Comparison of ENCODE assay signal across 8 mouse cellular contexts in the genomic region with DNA sequence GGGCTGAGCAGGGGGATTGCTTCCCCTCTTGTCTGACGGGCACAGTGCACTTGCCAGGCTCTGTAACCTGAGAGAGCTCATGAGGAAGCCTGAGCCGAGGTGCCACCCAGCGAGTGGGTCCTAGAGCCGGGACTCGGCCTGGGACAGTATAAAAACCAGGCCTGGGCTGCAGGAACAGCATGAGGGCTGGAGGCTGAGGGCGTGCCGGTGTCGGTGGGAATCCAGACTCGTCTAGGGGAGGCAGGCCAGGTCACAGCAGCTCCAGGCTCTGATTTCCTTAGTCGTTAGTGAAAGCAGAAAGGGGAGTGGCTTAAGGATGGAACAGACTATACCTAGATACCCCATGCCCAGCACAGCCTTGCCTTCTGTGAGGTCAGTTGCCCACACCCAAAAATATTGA. TPM values are rescaled to one million over a fixed set of nuclear protein-coding genes. Genes with fewer than 3 reads are reported as not detected.
A peak's percentile ranks its signal among the peaks of the same experiment; 100 is the strongest.
DNase-seq lines count a peak whose midpoint lies in the region; ATAC-seq and TF ChIP-seq lines count a peak whose summit lies in the region.

No protein-coding gene starts in this region.

- peaks cover 46% of the 10 kb centered on the region for H3K36me3 ChIP-seq in kidney, embryonic 16.5 days (ENCODE audit: insufficient read depth, low read length)
- peaks cover 90% of the 10 kb centered on the region for H3K36me3 ChIP-seq in embryonic facial prominence, embryonic 10.5 days (replicated peaks)
- H3K36me3 ChIP-seq in hindbrain, embryonic 13.5 days, result peaks cover 65% of the 10 kb centered on the region
- H3K36me3 ChIP-seq in midbrain, postnatal 0 days (ENCODE audit: insufficient read depth, low read length), result peaks cover 44% of the 10 kb centered on the region

- H3K4me3 ChIP-seq in kidney, embryonic 16.5 days (ENCODE audit: low read length), result no peak overlapping the region
- no peak overlapping the region for H3K4me3 ChIP-seq in embryonic facial prominence, embryonic 10.5 days
- H3K4me3 ChIP-seq in hindbrain, embryonic 13.5 days, result no peak overlapping the region
- H3K4me3 ChIP-seq in midbrain, postnatal 0 days (ENCODE audit: low read depth, low read length), result no peak overlapping the region

- H3K9ac ChIP-seq in kidney, embryonic 16.5 days (replicated peaks; ENCODE audit: low read length), result peak overlapping the region; percentile 73
- peak overlapping the region; percentile 67 for H3K9ac ChIP-seq in hindbrain, embryonic 13.5 days
- 0 out of 2 replicates have a peak overlapping the region, but pooled peaks have one; percentile 60 for H3K9ac ChIP-seq in midbrain, postnatal 0 days (replicated peaks; ENCODE audit: low read length, poor library complexity, severe bottlenecking)

- peak overlapping the region; percentile 70 for H3K27ac ChIP-seq in kidney, embryonic 16.5 days (ENCODE audit: low read length)
- peak overlapping the region; percentile 82 for H3K27ac ChIP-seq in embryonic facial prominence, embryonic 10.5 days (replicated peaks)
- peak overlapping the region; percentile 72; the same call in 1 of the 2 replicates for H3K27ac ChIP-seq in hindbrain, embryonic 13.5 days
- peak overlapping the region; percentile 57; the same call in 1 of the 2 replicates for H3K27ac ChIP-seq in midbrain, postnatal 0 days (ENCODE audit: low read depth, low read length)

- no peak for TF ChIP-seq CTCF in midbrain, postnatal 0 days (IDR thresholded peaks at IDR 0.05)

- 60% methylated on average over 10 of the region's 10 CpGs for WGBS in kidney, embryonic 16.5 days
- WGBS in embryonic facial prominence, embryonic 10.5 days, result 71% methylated on average over 10 of the region's 10 CpGs
- 73% methylated on average over 10 of the region's 10 CpGs for WGBS in hindbrain, embryonic 13.5 days
- WGBS in midbrain, postnatal 0 days, result 69% methylated on average over 10 of the region's 10 CpGs

- ATAC-seq in kidney, embryonic 16.5 days (ENCODE audit: low FRiP score, low TSS enrichment), result peak; percentile 9
- ATAC-seq in hindbrain, embryonic 13.5 days (ENCODE audit: low FRiP score), result no peak
- no peak for ATAC-seq in midbrain, postnatal 0 days (ENCODE audit: low FRiP score)

- H3K9me3 ChIP-seq in kidney, embryonic 16.5 days (ENCODE audit: low read length), result no peaks in the 10 kb centered on the region
- H3K9me3 ChIP-seq in embryonic facial prominence, embryonic 10.5 days, result no peaks in the 10 kb centered on the region
- H3K9me3 ChIP-seq in hindbrain, embryonic 13.5 days, result no peaks in the 10 kb centered on the region
- no peaks in the 10 kb centered on the region for H3K9me3 ChIP-seq in midbrain, postnatal 0 days (ENCODE audit: low read length)

- DNase-seq in kidney, adult 11 months, result no peak
- peak; percentile 30 for DNase-seq in embryonic facial prominence, embryonic 10.5 days (ENCODE audit: low spot score)
- DNase-seq in midbrain, postnatal 0 days (ENCODE audit: low spot score), result no peak
- no peak for DNase-seq in spleen, postnatal 14 days (ENCODE audit: low spot score in 2 of 2)
- DNase-seq in ovary, postnatal 10 days (ENCODE audit: low spot score), result no peak
- DNase-seq in layer of hippocampus, postnatal 14 days (ENCODE audit: low spot score in 2 of 2), result no peak

- H3K4me1 ChIP-seq in kidney, embryonic 16.5 days (ENCODE audit: insufficient read depth, low read length), result peaks cover 9% of the 10 kb centered on the region; the same call in 1 of the 2 replicates
- H3K4me1 ChIP-seq in embryonic facial prominence, embryonic 10.5 days, result peaks cover 39% of the 10 kb centered on the region
- H3K4me1 ChIP-seq in hindbrain, embryonic 13.5 days (replicated peaks), result peaks cover 17% of the 10 kb centered on the region
- no peaks in the 10 kb centered on the region for H3K4me1 ChIP-seq in midbrain, postnatal 0 days (ENCODE audit: insufficient read depth, low read length)

- H3K4me2 ChIP-seq in kidney, embryonic 16.5 days (replicated peaks; ENCODE audit: low read depth, low read length), result no peak overlapping the region
- no peak overlapping the region for H3K4me2 ChIP-seq in hindbrain, embryonic 13.5 days
- no peak overlapping the region for H3K4me2 ChIP-seq in midbrain, postnatal 0 days (ENCODE audit: low read depth, low read length, poor library complexity, severe bottlenecking)

- H3K27me3 ChIP-seq in kidney, embryonic 16.5 days (ENCODE audit: insufficient read depth, low read length), result no peaks in the 10 kb centered on the region
- no peaks in the 10 kb centered on the region for H3K27me3 ChIP-seq in embryonic facial prominence, embryonic 10.5 days (replicated peaks; ENCODE audit: low read depth, poor library complexity, severe bottlenecking)
- no peaks in the 10 kb centered on the region for H3K27me3 ChIP-seq in hindbrain, embryonic 13.5 days
- H3K27me3 ChIP-seq in midbrain, postnatal 0 days (ENCODE audit: insufficient read depth, low read length), result no peaks in the 10 kb centered on the region

RNA-seq across cellular contexts. Expression of a gene that starts 9.2 kb away (rescaled TPM):
- polyA plus RNA-seq in kidney, embryonic 16.5 days (2015; fragmentation: Nextera tagmentation; extraction: Ambion mirVana), result 27.6 and 28.0 TPM in 2 replicates
- polyA plus RNA-seq in embryonic facial prominence, embryonic 10.5 days (2016; fragmentation: Nextera tagmentation; extraction: Ambion mirVana), result 37.6 and 40.2 TPM in 2 replicates
- polyA plus RNA-seq in hindbrain, embryonic 13.5 days (2015; fragmentation: Nextera tagmentation; extraction: Ambion mirVana), result 39.4 and 47.2 TPM in 2 replicates
- 14.5 and 21.8 TPM in 2 replicates for total RNA-seq in midbrain, postnatal 0 days (2014; rRNA removed)
- 28.0 and 28.1 TPM in 2 replicates for polyA plus RNA-seq in midbrain, postnatal 0 days (2015; fragmentation: Nextera tagmentation; extraction: Ambion mirVana)
- 10 to 100 TPM; 25.4 to 25.7 TPM for total RNA-seq in layer of hippocampus, postnatal 14 days (2021)

RNA-seq across cellular contexts. Expression of a gene that starts 26.8 kb away (rescaled TPM):
- polyA plus RNA-seq in kidney, embryonic 16.5 days (2015; fragmentation: Nextera tagmentation; extraction: Ambion mirVana), result 158 and 159 TPM in 2 replicates
- 102 and 110 TPM in 2 replicates for polyA plus RNA-seq in embryonic facial prominence, embryonic 10.5 days (2016; fragmentation: Nextera tagmentation; extraction: Ambion mirVana)
- 168 and 169 TPM in 2 replicates for polyA plus RNA-seq in hindbrain, embryonic 13.5 days (2015; fragmentation: Nextera tagmentation; extraction: Ambion mirVana)
- 166 and 173 TPM in 2 replicates for total RNA-seq in midbrain, postnatal 0 days (2014; rRNA removed)
- polyA plus RNA-seq in midbrain, postnatal 0 days (2015; fragmentation: Nextera tagmentation; extraction: Ambion mirVana), result 175 and 182 TPM in 2 replicates
- 10 to 100 TPM; 84.9 to 86.7 TPM for total RNA-seq in layer of hippocampus, postnatal 14 days (2021)

RNA-seq across cellular contexts. Expression of a gene that starts 40.0 kb away (rescaled TPM):
- 139 and 151 TPM in 2 replicates for polyA plus RNA-seq in kidney, embryonic 16.5 days (2015; fragmentation: Nextera tagmentation; extraction: Ambion mirVana)
- polyA plus RNA-seq in embryonic facial prominence, embryonic 10.5 days (2016; fragmentation: Nextera tagmentation; extraction: Ambion mirVana), result 161 and 182 TPM in 2 replicates
- 68.7 and 87.0 TPM in 2 replicates for polyA plus RNA-seq in hindbrain, embryonic 13.5 days (2015; fragmentation: Nextera tagmentation; extraction: Ambion mirVana)
- total RNA-seq in midbrain, postnatal 0 days (2014; rRNA removed), result 69.6 and 71.7 TPM in 2 replicates
- 52.6 and 58.3 TPM in 2 replicates for polyA plus RNA-seq in midbrain, postnatal 0 days (2015; fragmentation: Nextera tagmentation; extraction: Ambion mirVana)
- 10 to 100 TPM; 32.9 to 35.8 TPM for total RNA-seq in layer of hippocampus, postnatal 14 days (2021)

RNA-seq across cellular contexts. Expression of a gene that starts 58.0 kb away (rescaled TPM):
- 19.6 and 22.1 TPM in 2 replicates for polyA plus RNA-seq in kidney, embryonic 16.5 days (2015; fragmentation: Nextera tagmentation; extraction: Ambion mirVana)
- 9.9 and 10.1 TPM in 2 replicates for polyA plus RNA-seq in embryonic facial prominence, embryonic 10.5 days (2016; fragmentation: Nextera tagmentation; extraction: Ambion mirVana)
- polyA plus RNA-seq in hindbrain, embryonic 13.5 days (2015; fragmentation: Nextera tagmentation; extraction: Ambion mirVana), result 4.6 and 5.4 TPM in 2 replicates
- total RNA-seq in midbrain, postnatal 0 days (2014; rRNA removed), result 2.0 and 6.8 TPM in 2 replicates
- polyA plus RNA-seq in midbrain, postnatal 0 days (2015; fragmentation: Nextera tagmentation; extraction: Ambion mirVana), result 3.3 and 4.5 TPM in 2 replicates
- total RNA-seq in layer of hippocampus, postnatal 14 days (2021), result 1 to 10 TPM; 2.9 to 3.6 TPM
